Mouse (Mus musculus) G1E (cell line): ENCODE results near the gene Hist1h4b. TPM values are rescaled to one million over a fixed set of nuclear protein-coding genes. Genes with fewer than 3 reads are reported as not detected.

Experiments
- ATAC-seq: 2 replicates; pipeline ENCODE4 v1.8.0; 2016; ENCODE audit warnings: mild to moderate bottlenecking; ENCODE audit not compliant: insufficient number of reproducible peaks, poor library complexity, low FRiP score, severe bottlenecking; ENCODE audit errors: extremely low read depth
- DNase-seq: peaks from one replicate; pipeline ENCODE4 v3.0.0; 2012; ENCODE audit warnings: low spot score
- H3K27me3 ChIP-seq: 2 replicates; pipeline ENCODE4 v1.6.1; 2012; ENCODE audit warnings: mild to moderate bottlenecking, low read length, inconsistent platforms; ENCODE audit not compliant: insufficient read depth
- H3K36me3 ChIP-seq: replicated peaks from 2 replicates; pipeline ENCODE3; 2012; ENCODE audit warnings: mild to moderate bottlenecking, inconsistent platforms
- H3K4me1 ChIP-seq: 2 replicates; pipeline ENCODE4 v1.6.1; 2012; ENCODE audit warnings: low read depth, low read length, inconsistent platforms, mixed read lengths; ENCODE audit not compliant: insufficient read depth
- H3K4me3 ChIP-seq: 2 replicates; pipeline ENCODE4 v1.5.1; 2012; ENCODE audit warnings: low read depth, mild to moderate bottlenecking, inconsistent platforms, low read length, moderate library complexity, mixed read lengths
- H3K9me3 ChIP-seq: replicated peaks from 2 replicates; pipeline ENCODE4 v1.6.1; 2012; ENCODE audit warnings: inconsistent platforms
- CTCF ChIP-seq: IDR thresholded peaks from 2 replicates; pipeline ENCODE4 v1.5.1; 2012; ENCODE audit warnings: low read depth, low read length, inconsistent platforms, mixed read lengths
- GATA1 ChIP-seq: IDR thresholded peaks from 2 replicates; pipeline ENCODE4 v1.6.1; 2012; ENCODE audit warnings: borderline replicate concordance, low read length, inconsistent platforms, mixed read lengths
- GATA2 ChIP-seq: IDR thresholded peaks from 2 replicates; pipeline ENCODE4 v1.6.1; 2012; ENCODE audit warnings: low read depth, low read length, inconsistent platforms, borderline replicate concordance
- POLR2AphosphoS5 ChIP-seq: IDR thresholded peaks from 2 replicates; pipeline ENCODE4 v1.6.1; 2012; ENCODE audit warnings: low read depth, low read length, inconsistent platforms; ENCODE audit not compliant: insufficient replicate concordance
- TAL1 ChIP-seq: conservative IDR thresholded peaks from 2 replicates; pipeline ENCODE4 v1.6.1; 2012; ENCODE audit warnings: low read depth, low read length, inconsistent platforms, mixed read lengths
- polyA plus RNA-seq: library from polyadenylated mRNA; stranded (reverse); fragments of >175 nt; gene quantifications from 2 replicates; pipeline ENCODE4 v1.2.3, GENCODE M21; 2012
- total RNA-seq, 2 experiments: library from RNA; stranded (forward) in 1 of 2; stranded (reverse) in 1 of 2; fragments of 200-1000 nt in 1 of 2; fragments of >200 nt in 1 of 2; fragmentation: Nextera tagmentation in 1 of 2; gene quantifications; 2 replicates each; pipeline ENCODE4 v1.2.3; 2014 to 2017

Gene Hist1h4b
- total RNA-seq (2014; fragmentation: Nextera tagmentation) (272 and 301 TPM in 2 replicates), total RNA-seq (2017) (2,655 and 2,848 TPM in 2 replicates), polyA plus RNA-seq (6.6 and 21.7 TPM in 2 replicates)

- Histone ChIP-seq H3K36me3 (no peaks in the 10 kb centered on the region), H3K27me3 (no peaks in the 10 kb centered on the region), H3K9me3 (no peaks in the 10 kb centered on the region), H3K4me3 (peak within 1 kb of the TSS; percentile 63; the same call in 1 of the 2 replicates), H3K4me1 (peaks cover 33% of the 10 kb centered on the region)
- no peak for ATAC-seq
- DNase-seq, result peak; percentile 48
- TF ChIP-seq POLR2AphosphoS5 (0 out of 2 replicates have a peak, but pooled peaks have one; percentile 96), GATA2 (no peak)
Observed at GRCm38 (mm10) chr13:23756790-23757189, at the start of gene Hist1h4b. Gene Hist1h4b (plus strand): TSS chr13:23757013.

GRCm38 (mm10) chr13:23708041-23708440 is 48.8 kb upstream of the Hist1h4b start:
- no peak overlapping the region for H3K4me3 ChIP-seq
- ATAC-seq (no peak), DNase-seq (no peak)
- no peaks in the 10 kb centered on the region for H3K9me3 ChIP-seq
- peaks cover 20% of the 10 kb centered on the region for H3K4me1 ChIP-seq
- H3K27me3 ChIP-seq, result peaks cover 50% of the 10 kb centered on the region
- TF ChIP-seq TAL1, result no peak
- TF ChIP-seq GATA2, result no peak
- no peak for TF ChIP-seq POLR2AphosphoS5
- TF ChIP-seq GATA1, result no peak
- no peak for TF ChIP-seq CTCF
- H3K36me3 ChIP-seq, result no peaks in the 10 kb centered on the region

GRCm38 (mm10) chr13:23708654-23709053 is 48.2 kb upstream of the Hist1h4b start:
- H3K36me3 ChIP-seq, result no peaks in the 10 kb centered on the region
- DNase-seq (no peak), ATAC-seq (no peak)
- no peak overlapping the region for H3K4me3 ChIP-seq
- no peaks in the 10 kb centered on the region for H3K9me3 ChIP-seq
- peaks cover 20% of the 10 kb centered on the region for H3K4me1 ChIP-seq
- TF ChIP-seq GATA1 (no peak), GATA2 (no peak), CTCF (no peak), TAL1 (no peak)
- H3K27me3 ChIP-seq, result peaks cover 53% of the 10 kb centered on the region

- Histone ChIP-seq H3K27me3 (peaks cover 46% of the 10 kb centered on the region), H3K9me3 (no peaks in the 10 kb centered on the region), H3K4me1 (peaks cover 20% of the 10 kb centered on the region), H3K4me3 (peak overlapping the region; percentile 69), H3K36me3 (no peaks in the 10 kb centered on the region)
- TF ChIP-seq TAL1 (no peak), CTCF (no peak)
- DNase-seq (no peak), ATAC-seq (no peak)
Observed at GRCm38 (mm10) chr13:23709714-23710373, 47.0 kb upstream of the Hist1h4b start.

- Histone ChIP-seq H3K36me3 (no peaks in the 10 kb centered on the region), H3K9me3 (no peaks in the 10 kb centered on the region), H3K4me3 (peak within 1 kb of the TSS; percentile 69), H3K4me1 (peaks cover 19% of the 10 kb centered on the region), H3K27me3 (peaks cover 47% of the 10 kb centered on the region)
- no peak for TF ChIP-seq GATA2
- TF ChIP-seq CTCF, result no peak
- TF ChIP-seq POLR2AphosphoS5, result no peak
- no peak for TF ChIP-seq GATA1
- no peak for TF ChIP-seq TAL1
- 0 out of 2 replicates have a peak, but pooled peaks have one; percentile 8 for ATAC-seq
- no peak for DNase-seq
Observed at GRCm38 (mm10) chr13:23710374-23711089, 46.3 kb upstream of the Hist1h4b start, which contains the start of gene Hfe. Gene Hfe (minus strand): TSS chr13:23710854.

- Histone ChIP-seq H3K4me1 (no peaks in the 10 kb centered on the region), H3K27me3 (peaks cover 16% of the 10 kb centered on the region; the same call in 1 of the 2 replicates), H3K4me3 (no peak overlapping the region), H3K9me3 (no peaks in the 10 kb centered on the region), H3K36me3 (no peaks in the 10 kb centered on the region)
- no peak for ATAC-seq
- no peak for DNase-seq
- TF ChIP-seq POLR2AphosphoS5, result no peak
- TF ChIP-seq TAL1, result no peak
- TF ChIP-seq GATA1, result no peak
- TF ChIP-seq CTCF, result no peak
Observed at GRCm38 (mm10) chr13:23716261-23717042, 40.4 kb upstream of the Hist1h4b start.
